Mouse (Mus musculus) right cerebral cortex, postnatal 14 days (tissue): ENCODE measurements around the gene Sbf1.

Experiments used
- DNase-seq: peaks from one replicate; pipeline ENCODE4 v3.0.0; 2022

Sbf1 gene

GRCm38 (mm10) chr15:89315190-89315731 is at the start of gene Sbf1:
Sbf1 (minus strand) TSS chr15:89315311.
- DNase-seq = peak; percentile 97

DNA sequence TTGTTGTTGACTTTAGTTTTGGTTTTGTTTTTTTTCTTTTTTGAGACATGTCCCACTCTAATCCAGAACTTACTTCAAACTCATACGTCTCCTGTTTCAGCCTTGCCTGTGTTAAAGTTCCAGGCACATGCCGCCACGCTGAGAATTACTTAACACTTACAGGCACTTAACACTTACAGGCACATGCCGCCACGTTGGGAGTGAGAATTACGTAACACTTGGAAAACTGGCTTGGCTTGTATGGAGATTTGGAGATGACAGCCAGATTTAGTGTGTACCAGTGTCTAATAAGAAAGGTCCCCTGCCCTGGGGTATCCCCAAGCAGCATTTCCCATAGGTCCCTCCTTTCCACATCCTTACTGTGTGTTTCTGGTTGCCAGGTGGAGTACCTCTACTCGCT is 47.9 kb upstream of the Sbf1 start:
- DNase-seq = no peak

DNA sequence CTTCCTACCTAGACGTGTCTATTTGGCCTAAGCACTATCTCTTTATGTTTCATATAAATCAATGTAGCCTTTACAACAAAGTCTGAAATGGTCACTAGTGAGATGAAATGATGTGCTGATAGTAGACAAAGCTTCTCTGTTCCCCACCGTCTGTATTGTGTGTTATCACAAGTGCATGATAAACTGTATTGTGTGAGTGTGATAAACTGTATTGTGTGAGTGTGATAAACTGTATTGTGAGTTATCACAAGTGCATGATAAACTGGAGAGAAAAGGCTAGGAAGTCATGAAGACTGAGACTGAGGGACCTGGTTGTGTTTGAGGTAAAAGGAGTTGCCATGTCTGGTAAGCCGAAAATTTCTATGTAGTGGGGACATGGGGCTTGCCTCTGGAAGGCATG is 43.7 kb upstream of the Sbf1 start:
- no peak for DNase-seq

DNA sequence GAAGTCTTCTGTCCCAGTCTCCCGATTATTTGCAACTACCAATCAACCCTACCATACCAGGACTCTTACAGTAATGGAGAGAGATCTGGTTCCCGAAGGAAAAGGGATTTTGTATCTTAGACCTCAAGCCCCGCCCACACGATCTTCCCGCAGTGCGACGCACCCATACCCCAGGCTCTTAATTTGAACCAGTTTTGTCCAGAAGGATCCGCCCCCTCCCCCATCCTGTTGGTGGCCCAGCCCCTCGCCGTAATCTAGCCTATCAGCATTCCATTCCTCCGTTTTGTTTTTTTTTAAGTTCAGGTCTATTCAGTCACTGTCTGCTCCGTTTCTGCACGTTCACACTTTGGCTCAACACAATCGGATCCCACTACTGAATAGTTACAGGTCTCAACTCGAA is 41.3 kb upstream of the Sbf1 start:
- peak; percentile 79 for DNase-seq

DNA sequence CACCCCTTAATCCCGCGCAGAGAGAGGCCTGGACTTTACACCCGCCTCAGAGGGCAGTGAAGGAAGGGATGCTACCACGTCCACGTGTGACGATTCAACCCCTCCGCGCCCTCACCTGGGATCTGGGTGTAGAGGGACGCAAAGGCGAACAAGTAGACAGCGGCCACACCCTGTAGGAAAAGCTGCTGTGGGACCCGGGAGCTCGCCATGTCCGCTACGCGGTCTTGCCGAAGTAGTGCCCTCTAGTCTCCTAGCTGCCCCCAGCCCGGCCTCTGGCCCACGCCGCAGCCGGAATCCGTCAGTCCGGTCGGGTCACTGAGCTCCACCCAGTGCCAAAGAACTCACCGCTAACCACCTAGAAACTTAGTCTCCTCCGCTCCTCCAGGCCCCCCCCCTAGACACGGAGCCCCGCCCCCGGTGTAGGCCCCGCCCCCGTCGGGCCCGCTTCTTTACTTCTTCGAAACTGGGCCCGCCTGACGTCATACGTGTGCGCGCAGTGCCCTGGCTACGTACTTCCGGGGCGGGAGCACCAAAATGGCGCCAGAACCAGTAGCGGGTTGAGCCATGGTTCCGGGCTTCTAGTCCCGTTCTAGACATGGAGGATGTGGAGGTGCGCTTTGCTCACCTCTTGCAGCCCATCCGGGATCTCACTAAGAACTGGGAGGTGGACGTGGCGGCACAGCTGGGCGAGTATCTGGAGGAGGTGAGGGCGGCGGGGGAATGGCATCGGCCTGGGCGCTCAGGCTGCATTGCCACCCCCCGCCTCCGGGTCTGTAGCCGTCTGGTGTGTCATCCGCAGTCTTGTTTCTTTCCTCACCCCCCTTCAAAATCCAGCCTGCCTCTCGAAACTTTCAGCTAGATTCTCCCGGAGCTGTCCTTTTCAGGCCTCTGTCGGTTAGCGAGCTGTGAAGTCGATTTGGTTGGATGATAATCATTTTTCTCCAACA is 40.4 kb upstream of the Sbf1 start, which contains the start of the genes Lmf2 and Ncaph2:
TSS of gene Lmf2 (minus strand) at position 419 of the 947 bp plus-strand sequence.
TSS of gene Ncaph2 (plus strand) at position 479 of the 947 bp plus-strand sequence.
- DNase-seq = peak; percentile 95

DNA sequence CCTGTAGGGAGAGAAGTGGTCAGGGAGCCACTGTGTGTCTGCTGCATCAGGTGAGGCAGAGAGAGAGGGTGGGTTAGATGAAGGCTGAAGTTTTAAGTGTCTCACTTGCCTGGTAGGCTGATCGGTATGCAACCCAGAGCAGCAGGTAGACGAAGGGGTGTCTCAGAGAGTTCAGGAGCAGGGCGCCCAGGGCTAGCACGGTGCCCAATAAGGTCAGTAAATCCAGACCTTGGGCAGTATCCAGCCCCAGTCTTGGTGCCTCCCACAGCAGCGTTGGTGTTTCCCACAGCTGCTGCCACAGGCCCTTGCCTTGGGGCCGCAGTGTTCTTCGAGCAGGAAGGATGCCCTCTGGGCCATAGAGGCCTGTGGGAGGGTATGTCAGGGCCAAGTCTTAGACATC is 39.3 kb upstream of the Sbf1 start:
- DNase-seq = no peak

DNA sequence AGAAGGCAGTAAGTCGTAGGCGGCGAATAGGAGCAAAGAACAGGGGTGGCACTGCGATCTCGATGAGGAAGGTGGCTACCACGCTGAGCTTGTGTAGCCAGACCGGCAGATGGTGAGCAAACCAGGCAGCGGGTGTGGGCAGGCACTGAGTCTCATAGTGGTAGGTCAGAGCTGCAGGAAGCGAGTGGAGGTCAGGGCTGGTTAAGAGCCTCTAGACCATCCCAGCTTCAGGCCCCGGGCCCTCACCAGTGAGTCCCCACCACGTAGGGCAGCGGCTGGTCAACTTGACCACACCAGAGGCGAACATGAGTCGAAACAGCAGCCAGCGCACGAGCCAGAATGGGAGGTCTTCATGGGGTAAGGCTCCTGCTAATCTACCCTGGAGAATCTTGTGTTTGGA is 38.7 kb upstream of the Sbf1 start:
- DNase-seq = no peak

DNA sequence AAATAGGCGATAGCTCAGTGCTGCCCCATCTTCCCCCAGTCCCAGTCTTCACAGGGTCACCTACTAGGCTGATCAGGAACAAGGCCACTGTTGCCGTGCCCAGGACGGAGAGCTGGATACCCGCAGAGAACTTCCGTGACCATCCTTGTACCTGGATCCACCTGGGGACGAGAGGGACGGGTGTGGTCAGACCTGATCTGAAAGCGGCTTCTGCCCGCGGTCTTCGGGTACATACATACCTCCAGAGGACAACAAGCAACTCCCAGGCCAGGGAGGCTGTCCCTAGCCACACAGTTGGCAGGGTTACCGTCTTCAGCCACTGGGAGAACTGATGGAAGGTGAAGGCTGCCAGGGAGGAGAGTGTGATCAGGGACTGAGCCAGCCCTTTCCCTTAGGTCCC is 37.7 kb upstream of the Sbf1 start:
- DNase-seq = no peak

GRCm38 (mm10) chr15:89352054-89352453 is 36.9 kb upstream of the Sbf1 start:
- DNase-seq = no peak

DNA sequence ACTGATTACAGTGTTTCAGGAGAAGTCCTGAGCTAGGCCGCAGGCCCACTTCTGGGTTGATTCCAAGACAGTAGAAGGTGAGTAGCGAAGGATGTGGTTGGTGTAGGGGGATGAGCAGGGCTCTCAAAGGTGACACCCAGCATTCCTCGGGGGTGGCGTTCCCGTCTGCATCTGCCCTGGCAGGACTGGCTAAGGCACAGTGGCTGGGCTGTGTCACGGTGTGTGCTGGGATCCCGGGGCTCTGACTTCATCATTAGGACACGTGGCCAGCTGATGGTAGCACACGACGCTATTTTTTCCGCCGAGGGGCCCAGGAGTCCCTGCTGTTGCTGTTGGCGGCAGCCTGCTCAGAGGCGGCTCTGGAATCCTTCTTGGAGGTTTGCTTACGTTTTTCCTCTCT is 36.2 kb upstream of the Sbf1 start:
- no peak for DNase-seq

GRCm38 (mm10) chr15:89350447-89350846 is 35.3 kb upstream of the Sbf1 start:
- no peak for DNase-seq

GRCm38 (mm10) chr15:89343325-89343724 is 28.2 kb upstream of the Sbf1 start:
- no peak for DNase-seq

- no peak for DNase-seq
These were observed 26.6 kb upstream of the Sbf1 start for GRCm38 (mm10) chr15:89341678-89342077.

GRCm38 (mm10) chr15:89340136-89340535 is 25.0 kb upstream of the Sbf1 start:
- no peak for DNase-seq

GRCm38 (mm10) chr15:89339696-89340095 is 24.6 kb upstream of the Sbf1 start:
- DNase-seq = no peak

DNA sequence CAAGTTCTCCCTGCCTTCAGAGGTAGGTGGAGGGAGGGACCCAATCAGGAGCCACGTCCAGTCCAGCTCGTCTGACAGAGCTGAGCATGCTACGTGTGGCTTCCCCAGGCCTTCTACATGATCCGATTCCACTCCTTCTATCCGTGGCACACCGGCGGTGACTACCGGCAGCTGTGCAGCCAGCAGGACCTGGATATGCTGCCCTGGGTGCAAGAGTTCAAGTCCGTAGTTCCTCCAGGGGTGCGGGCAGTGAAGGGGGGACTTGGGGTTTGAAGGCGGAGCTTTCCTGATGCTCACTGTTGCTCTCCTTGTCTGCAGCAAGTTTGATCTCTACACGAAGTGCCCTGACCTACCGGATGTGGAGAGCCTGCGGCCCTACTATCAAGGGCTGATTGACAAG is 21.3 kb upstream of the Sbf1 start:
- no peak for DNase-seq

- DNase-seq = no peak
These were observed 19.8 kb upstream of the Sbf1 start for GRCm38 (mm10) chr15:89334774-89335537.

GRCm38 (mm10) chr15:89334271-89334670 is 19.2 kb upstream of the Sbf1 start, which contains the start of gene Miox:
Miox (plus strand) TSS chr15:89334398.
- no peak for DNase-seq

DNA sequence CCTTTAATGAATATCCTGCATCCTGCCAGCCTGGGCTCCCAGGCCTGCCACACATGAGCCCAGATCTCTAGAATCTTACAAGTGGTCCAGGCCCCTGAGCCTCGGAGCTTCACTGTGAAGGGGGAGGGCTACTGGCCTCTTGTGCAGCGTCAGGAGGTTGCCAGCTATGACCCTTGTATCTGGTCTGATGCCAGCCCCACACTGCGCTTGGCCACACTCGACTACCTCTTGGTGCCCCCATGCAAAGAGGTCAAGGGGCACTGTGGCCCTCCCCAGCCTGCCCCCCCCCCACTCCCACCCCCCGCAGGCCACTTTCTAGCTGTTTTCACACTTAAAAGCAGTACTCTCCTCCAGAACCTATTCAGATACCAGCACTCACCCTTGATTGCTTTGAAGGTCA is 11.3 kb upstream of the Sbf1 start:
- no peak for DNase-seq

GRCm38 (mm10) chr15:89323656-89324055 is 8.5 kb upstream of the Sbf1 start:
- no peak for DNase-seq

- no peak for DNase-seq
These were observed 7.8 kb upstream of the Sbf1 start, which contains the start of gene Adm2 for GRCm38 (mm10) chr15:89322670-89323522. Adm2 (plus strand) TSS chr15:89322720.

GRCm38 (mm10) chr15:89321264-89321663 is 6.2 kb upstream of the Sbf1 start:
- no peak for DNase-seq
